Mouse (Mus musculus): ENCODE data around the gene Gm3238. TPM values are rescaled to one million over a fixed set of nuclear protein-coding genes. Genes with fewer than 3 reads are reported as not detected.
"Not testable (repeated sequence)": the region's sequence is repeated elsewhere in the genome, so short reads cannot be mapped to it uniquely, and the experiment has no call there.

Gm3238 gene
- not detected in 2 replicates for polyA plus RNA-seq (2014; fragmentation: Nextera tagmentation; extraction: Ambion mirVana)

DNA sequence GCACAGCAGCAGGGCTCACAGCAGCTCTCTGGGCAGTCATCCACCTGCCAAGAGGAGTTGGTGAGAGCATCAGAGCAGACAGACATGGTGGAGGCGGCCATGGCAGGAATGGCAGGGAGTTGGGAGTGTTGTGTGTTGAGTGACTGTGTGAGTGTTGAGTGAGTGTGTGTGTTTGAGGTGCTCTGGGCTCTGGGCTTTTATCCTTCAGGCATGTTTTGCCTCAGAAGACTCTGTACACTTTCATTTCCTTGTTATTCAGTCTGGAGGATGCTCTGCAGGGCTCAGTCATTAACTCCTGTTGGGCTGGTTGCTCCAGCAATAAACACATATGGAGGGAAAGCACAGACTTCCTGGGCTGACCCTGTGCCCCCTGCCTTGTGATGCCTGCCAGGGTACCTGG is at the start of gene Gm3238:
Gm3238 (minus strand) TSS at position 101 of the 400 bp plus-strand sequence.
- H3K4me3 ChIP-seq (ENCODE audit: low read depth, low read length); H3K36me3 ChIP-seq (ENCODE audit: control insufficient read depth, insufficient read depth, low read length); ATAC-seq (ENCODE audit: insufficient read depth, low FRiP score, low TSS enrichment); H3K4me2 ChIP-seq (ENCODE audit: low read depth); H3K9ac ChIP-seq (ENCODE audit: low read length); DNase-seq (ENCODE audit: low spot score); H3K4me1 ChIP-seq (ENCODE audit: control insufficient read depth, insufficient read depth, low read length); H3K27me3 ChIP-seq (ENCODE audit: control insufficient read depth, insufficient read depth, low read length); H3K27ac ChIP-seq (ENCODE audit: low read depth, low read length); H3K9me3 ChIP-seq (ENCODE audit: control insufficient read depth, low read length): not testable (repeated sequence)
- 86% methylated on average over 1 of the region's 1 CpGs for WGBS

DNA sequence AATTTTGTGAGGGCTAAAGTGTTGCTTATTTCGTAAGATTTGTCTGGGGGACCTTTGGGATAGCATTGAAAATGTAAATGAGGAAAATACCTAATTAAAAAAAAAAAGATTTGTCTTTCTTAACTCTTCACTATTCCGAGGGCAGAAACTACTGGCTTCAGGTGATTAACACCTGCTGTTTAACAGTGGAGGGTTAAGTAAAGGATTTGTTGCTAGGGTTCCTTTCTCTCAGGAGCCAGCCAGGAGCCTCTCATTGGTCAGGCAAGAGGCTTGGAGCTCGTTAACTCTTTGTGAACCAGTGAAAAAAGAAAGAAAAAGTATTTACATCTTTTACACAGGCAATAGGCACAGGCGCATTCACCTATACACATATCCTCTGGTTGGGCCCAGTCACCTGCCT is 48.1 kb upstream of the Gm3238 start:
- ATAC-seq (ENCODE audit: insufficient read depth, low FRiP score, low TSS enrichment), result no peak
- Histone ChIP-seq H3K27me3 (ENCODE audit: control insufficient read depth, insufficient read depth, low read length) (no peaks in the 10 kb centered on the region), H3K4me1 (ENCODE audit: control insufficient read depth, insufficient read depth, low read length) (no peaks in the 10 kb centered on the region), H3K9ac (ENCODE audit: low read length) (no peak overlapping the region), H3K27ac (ENCODE audit: low read depth, low read length) (no peak overlapping the region), H3K4me2 (ENCODE audit: low read depth) (no peak overlapping the region), H3K4me3 (ENCODE audit: low read depth, low read length) (no peak overlapping the region), H3K36me3 (ENCODE audit: control insufficient read depth, insufficient read depth, low read length) (no peaks in the 10 kb centered on the region), H3K9me3 (ENCODE audit: control insufficient read depth, low read length) (no peaks in the 10 kb centered on the region)
- DNase-seq (ENCODE audit: low spot score), result no peak
- 53% methylated on average over 4 of the region's 4 CpGs for WGBS

DNA sequence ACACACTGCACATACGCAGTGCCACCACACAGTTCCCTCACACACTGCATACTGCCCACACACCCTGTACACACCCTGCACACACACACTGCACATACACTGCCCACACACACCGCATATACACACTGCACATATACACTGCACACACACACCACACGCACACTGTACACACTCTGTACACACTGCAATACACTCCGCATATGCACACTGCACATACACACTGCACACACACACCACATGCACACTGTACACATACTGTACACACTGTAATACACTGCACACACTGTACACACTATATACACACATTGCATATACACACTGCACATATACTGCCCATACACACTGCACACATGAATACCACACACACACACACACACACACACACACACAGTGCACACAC is 47.4 kb upstream of the Gm3238 start:
- no peak overlapping the region for H3K27ac ChIP-seq (ENCODE audit: low read depth, low read length)
- no peaks in the 10 kb centered on the region for H3K27me3 ChIP-seq (ENCODE audit: control insufficient read depth, insufficient read depth, low read length)
- no peak for ATAC-seq (ENCODE audit: insufficient read depth, low FRiP score, low TSS enrichment)
- DNase-seq (ENCODE audit: low spot score), result no peak
- no peaks in the 10 kb centered on the region for H3K4me1 ChIP-seq (ENCODE audit: control insufficient read depth, insufficient read depth, low read length)
- no peak overlapping the region for H3K4me2 ChIP-seq (ENCODE audit: low read depth)
- H3K9me3 ChIP-seq (ENCODE audit: control insufficient read depth, low read length), result no peaks in the 10 kb centered on the region
- WGBS, result 95% methylated on average over 4 of the region's 4 CpGs
- H3K9ac ChIP-seq (ENCODE audit: low read length), result no peak overlapping the region
- H3K4me3 ChIP-seq (ENCODE audit: low read depth, low read length), result no peak overlapping the region
- H3K36me3 ChIP-seq (ENCODE audit: control insufficient read depth, insufficient read depth, low read length), result no peaks in the 10 kb centered on the region

DNA sequence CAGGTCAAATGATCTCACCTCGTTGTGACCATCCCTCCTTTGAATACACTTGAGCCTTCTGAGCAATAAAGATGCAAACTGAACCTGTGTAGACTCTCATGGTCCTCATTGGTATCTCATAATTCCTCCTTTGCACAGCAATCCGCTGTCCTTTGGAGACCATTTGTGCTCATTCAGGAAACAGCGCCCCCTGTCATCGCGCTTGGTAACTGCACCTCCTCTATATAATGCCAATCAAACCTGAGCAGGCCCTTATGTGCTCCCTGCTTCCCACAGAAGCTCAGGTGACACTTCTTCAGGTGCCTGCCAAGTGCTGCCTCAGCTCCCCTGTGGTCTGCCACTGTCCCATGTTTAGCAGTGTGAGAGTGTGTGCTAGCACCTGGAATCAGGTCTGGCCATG is 44.4 kb upstream of the Gm3238 start:
- Histone ChIP-seq H3K9me3 (ENCODE audit: control insufficient read depth, low read length) (no peaks in the 10 kb centered on the region), H3K4me2 (ENCODE audit: low read depth) (no peak overlapping the region), H3K27ac (ENCODE audit: low read depth, low read length) (no peak overlapping the region), H3K4me1 (ENCODE audit: control insufficient read depth, insufficient read depth, low read length) (no peaks in the 10 kb centered on the region), H3K27me3 (ENCODE audit: control insufficient read depth, insufficient read depth, low read length) (no peaks in the 10 kb centered on the region), H3K36me3 (ENCODE audit: control insufficient read depth, insufficient read depth, low read length) (no peaks in the 10 kb centered on the region), H3K9ac (ENCODE audit: low read length) (no peak overlapping the region), H3K4me3 (ENCODE audit: low read depth, low read length) (no peak overlapping the region)
- WGBS, result 28% methylated on average over 5 of the region's 5 CpGs
- DNase-seq (ENCODE audit: low spot score) (peak; percentile 35), ATAC-seq (ENCODE audit: insufficient read depth, low FRiP score, low TSS enrichment) (no peak)

DNA sequence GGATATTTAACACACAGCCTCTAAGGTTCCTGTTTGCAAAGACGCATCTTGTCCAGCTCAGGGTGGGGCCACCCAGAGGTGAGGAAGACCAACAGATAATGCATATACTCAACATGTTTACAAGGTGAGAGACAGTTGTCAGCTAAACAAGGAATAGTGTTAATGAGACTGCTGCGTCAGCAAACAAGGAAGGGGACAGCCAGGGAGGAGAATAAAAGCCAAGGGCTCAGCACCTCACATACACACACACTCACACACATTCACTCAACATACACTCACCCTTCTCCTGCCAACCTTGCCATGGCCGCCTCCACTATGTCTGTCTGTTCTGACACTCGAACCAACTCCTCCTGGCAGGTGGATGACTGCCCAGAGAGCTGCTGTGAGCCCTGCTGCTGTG is 43.3 kb upstream of the Gm3238 start, which contains the start of gene Gm2696:
Gm2696 (plus strand) TSS at position 301 of the 400 bp plus-strand sequence.
- Histone ChIP-seq H3K4me2 (ENCODE audit: low read depth) (no peak within 1 kb of the TSS), H3K27me3 (ENCODE audit: control insufficient read depth, insufficient read depth, low read length) (no peaks in the 10 kb centered on the region), H3K9me3 (ENCODE audit: control insufficient read depth, low read length) (no peaks in the 10 kb centered on the region), H3K36me3 (ENCODE audit: control insufficient read depth, insufficient read depth, low read length) (no peaks in the 10 kb centered on the region), H3K9ac (ENCODE audit: low read length) (no peak within 1 kb of the TSS), H3K4me3 (ENCODE audit: low read depth, low read length) (no peak within 1 kb of the TSS), H3K27ac (ENCODE audit: low read depth, low read length) (no peak within 1 kb of the TSS), H3K4me1 (ENCODE audit: control insufficient read depth, insufficient read depth, low read length) (no peaks in the 10 kb centered on the region)
- no peak for DNase-seq (ENCODE audit: low spot score)
- no peak for ATAC-seq (ENCODE audit: insufficient read depth, low FRiP score, low TSS enrichment)
- WGBS, result 59% methylated on average over 4 of the region's 4 CpGs

DNA sequence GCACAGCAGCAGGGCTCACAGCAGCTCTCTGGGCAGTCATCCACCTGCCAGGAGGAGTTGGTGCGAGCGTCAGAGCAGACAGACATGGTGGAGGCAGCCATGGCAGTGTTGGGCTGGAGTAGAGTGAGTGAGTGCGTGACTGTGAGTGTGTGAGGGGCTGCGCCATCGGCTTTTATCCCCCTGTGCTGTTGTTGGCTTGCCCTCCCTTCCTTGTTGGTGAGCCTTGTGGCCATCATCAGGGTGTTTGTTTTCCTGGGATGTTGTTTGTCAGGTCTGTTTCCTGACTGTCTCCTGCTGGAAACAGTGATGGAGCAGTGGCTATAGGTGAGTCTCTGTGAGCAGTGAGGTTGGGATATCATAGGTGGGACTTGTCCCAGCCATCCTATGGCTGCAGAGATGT is 40.6 kb upstream of the Gm3238 start, which contains the start of gene Gm9507:
Gm9507 (minus strand) TSS at position 101 of the 400 bp plus-strand sequence.
- Histone ChIP-seq H3K27me3 (ENCODE audit: control insufficient read depth, insufficient read depth, low read length) (no peaks in the 10 kb centered on the region), H3K9ac (ENCODE audit: low read length) (no peak within 1 kb of the TSS), H3K4me1 (ENCODE audit: control insufficient read depth, insufficient read depth, low read length) (no peaks in the 10 kb centered on the region), H3K9me3 (ENCODE audit: control insufficient read depth, low read length) (no peaks in the 10 kb centered on the region), H3K4me2 (ENCODE audit: low read depth) (no peak within 1 kb of the TSS), H3K27ac (ENCODE audit: low read depth, low read length) (no peak within 1 kb of the TSS), H3K4me3 (ENCODE audit: low read depth, low read length) (no peak within 1 kb of the TSS), H3K36me3 (ENCODE audit: control insufficient read depth, insufficient read depth, low read length) (no peaks in the 10 kb centered on the region)
- WGBS, result 73% methylated on average over 5 of the region's 5 CpGs
- no peak for DNase-seq (ENCODE audit: low spot score)
- ATAC-seq (ENCODE audit: insufficient read depth, low FRiP score, low TSS enrichment), result no peak

DNA sequence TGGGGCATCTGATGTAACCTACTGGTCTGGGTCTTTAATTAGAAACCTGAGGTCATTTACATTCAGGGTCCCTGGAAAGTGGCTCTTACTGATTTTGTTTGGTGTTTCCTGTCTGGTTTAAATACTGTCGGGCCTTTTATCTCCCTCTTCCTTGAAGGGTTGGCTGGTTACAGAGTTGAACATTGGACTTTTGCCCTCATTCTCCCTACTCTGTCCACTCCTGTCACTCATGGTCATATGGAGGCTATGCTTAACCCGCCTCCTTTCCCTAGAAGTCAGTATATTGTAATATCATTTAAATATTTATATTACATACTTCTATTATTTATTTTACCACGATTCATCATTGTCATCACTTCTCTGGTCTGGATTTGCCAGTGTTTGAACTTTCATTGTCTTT is 33.0 kb upstream of the Gm3238 start:
- no peak for ATAC-seq (ENCODE audit: insufficient read depth, low FRiP score, low TSS enrichment)
- Histone ChIP-seq H3K9ac (ENCODE audit: low read length) (no peak overlapping the region), H3K4me2 (ENCODE audit: low read depth) (no peak overlapping the region), H3K27ac (ENCODE audit: low read depth, low read length) (no peak overlapping the region), H3K27me3 (ENCODE audit: control insufficient read depth, insufficient read depth, low read length) (no peaks in the 10 kb centered on the region), H3K36me3 (ENCODE audit: control insufficient read depth, insufficient read depth, low read length) (no peaks in the 10 kb centered on the region), H3K9me3 (ENCODE audit: control insufficient read depth, low read length) (no peaks in the 10 kb centered on the region), H3K4me1 (ENCODE audit: control insufficient read depth, insufficient read depth, low read length) (no peaks in the 10 kb centered on the region), H3K4me3 (ENCODE audit: low read depth, low read length) (no peak overlapping the region)
- 89% methylated on average over 3 of the region's 3 CpGs for WGBS
- no peak for DNase-seq (ENCODE audit: low spot score)

DNA sequence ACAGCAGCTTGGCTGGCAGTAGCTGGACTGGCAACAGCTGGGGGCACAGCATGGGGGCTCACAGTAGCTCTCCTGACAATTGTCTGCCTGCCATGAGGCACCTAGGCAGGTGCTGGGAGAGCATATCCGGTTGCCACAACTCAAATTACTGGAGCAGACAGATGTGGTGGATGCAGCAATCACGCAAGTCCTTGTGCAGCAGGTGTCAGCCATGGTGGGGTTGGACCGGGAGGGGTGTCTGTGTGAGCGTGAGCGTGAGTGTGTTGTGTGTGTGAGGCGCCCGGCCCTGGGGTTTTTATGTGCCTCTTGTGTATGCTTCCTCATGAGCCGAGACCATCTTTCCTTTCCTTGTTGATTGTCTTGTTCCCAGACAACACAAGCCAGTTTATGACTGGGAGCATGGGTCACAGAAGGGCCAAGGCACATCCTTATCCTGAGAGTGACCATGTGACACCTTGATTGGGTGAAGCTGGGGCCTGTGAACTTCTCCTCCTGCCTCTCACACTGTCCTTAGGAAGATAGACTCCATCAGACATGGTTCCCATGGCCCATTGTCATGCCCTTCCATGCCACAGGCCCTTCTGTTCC is 27.9 kb upstream of the Gm3238 start, which contains the start of gene Gm19668:
Gm19668 (minus strand) TSS at position 213 of the 588 bp plus-strand sequence.
- 0 out of 2 replicates have a peak within 1 kb of the TSS, but pooled peaks have one; percentile 8 for H3K27ac ChIP-seq (ENCODE audit: low read depth, low read length)
- DNase-seq (ENCODE audit: low spot score) (no peak), ATAC-seq (ENCODE audit: insufficient read depth, low FRiP score, low TSS enrichment) (no peak; the same call in 1 of the 2 replicates)
- no peaks in the 10 kb centered on the region for H3K9me3 ChIP-seq (ENCODE audit: control insufficient read depth, low read length)
- no peaks in the 10 kb centered on the region for H3K27me3 ChIP-seq (ENCODE audit: control insufficient read depth, insufficient read depth, low read length)
- no peak within 1 kb of the TSS for H3K4me2 ChIP-seq (ENCODE audit: low read depth)
- no peak within 1 kb of the TSS for H3K4me3 ChIP-seq (ENCODE audit: low read depth, low read length)
- 46% methylated on average over 8 of the region's 8 CpGs for WGBS
- no peak within 1 kb of the TSS for H3K9ac ChIP-seq (ENCODE audit: low read length)
- H3K36me3 ChIP-seq (ENCODE audit: control insufficient read depth, insufficient read depth, low read length), result no peaks in the 10 kb centered on the region
- H3K4me1 ChIP-seq (ENCODE audit: control insufficient read depth, insufficient read depth, low read length), result peaks cover 2% of the 10 kb centered on the region; the same call in 1 of the 2 replicates

Data from neural tube, embryonic 11.5 days (tissue).